Mouse (Mus musculus) urinary bladder, postnatal 36 days (tissue): Measurements from ENCODE around the gene Gm7792.
"Not testable (repeated sequence)": the region's sequence is repeated elsewhere in the genome, so short reads cannot be mapped to it uniquely, and the experiment has no call there.

Experiments
- DNase-seq, 2 experiments: peaks; one replicate each; pipeline ENCODE4 v3.0.0; 2022; ENCODE audit warnings: low spot score in 2 of 2, mixed read lengths in 1 of 2

Gm7792 gene

DNA sequence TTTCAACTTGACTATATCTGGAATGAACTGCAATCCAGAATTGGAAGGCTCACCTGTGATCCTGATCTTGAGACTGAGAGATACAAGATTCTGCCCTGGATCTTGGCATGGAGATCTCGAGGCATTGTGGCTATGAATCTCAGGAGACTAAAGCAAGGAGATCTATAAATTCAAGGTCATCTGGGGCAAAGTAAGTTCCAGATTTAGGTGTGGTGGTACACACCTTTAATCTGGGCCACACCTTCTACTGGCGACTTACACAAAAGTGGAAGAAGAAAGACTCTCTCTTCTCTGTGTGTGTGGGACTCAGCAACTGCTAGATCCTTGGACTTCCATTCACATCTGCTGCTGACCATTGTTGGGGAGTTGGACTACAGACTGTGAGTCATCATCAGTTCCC lies at the start of gene Gm7792:
TSS of gene Gm7792 (plus strand) at position 301 of the 400 bp plus-strand sequence.
- DNase-seq = not testable (repeated sequence)
